Mouse (Mus musculus) MEL (cell line): ENCODE data around the gene Cltb.

Experiments used
- CTCF ChIP-seq, 3 experiments: IDR thresholded peaks in 2 of 3; conservative IDR thresholded peaks in 1 of 3; 2 replicates each; pipeline ENCODE4 v1.5.1; 2011 to 2012; ENCODE audit warnings: low read length in 3 of 3, low read depth in 2 of 3, mild to moderate bottlenecking in 2 of 3, improper control_type of control experiment in 1 of 3, inconsistent platforms in 1 of 3, mixed read lengths in 1 of 3, moderate library complexity in 1 of 3; ENCODE audit not compliant: control insufficient read depth in 1 of 3, insufficient read depth in 1 of 3, poor library complexity in 1 of 3, severe bottlenecking in 1 of 3
- E2F4 ChIP-seq: IDR thresholded peaks from 2 replicates; pipeline ENCODE4 v1.6.1; 2011; ENCODE audit warnings: low read depth, low read length, improper control_type of control experiment, borderline replicate concordance
- EP300 ChIP-seq, 2 experiments: IDR thresholded peaks; 2 replicates each; pipeline ENCODE4 v1.6.1; 2011; ENCODE audit warnings: improper control_type of control experiment in 2 of 2, low read length in 2 of 2, low read depth in 1 of 2, mild to moderate bottlenecking in 1 of 2
- GATA1 ChIP-seq: IDR thresholded peaks from 2 replicates; pipeline ENCODE4 v1.6.1; 2011; ENCODE audit warnings: low read depth, low read length, improper control_type of control experiment
- MAFK ChIP-seq: IDR thresholded peaks from 2 replicates; pipeline ENCODE4 v1.6.1; 2011; ENCODE audit warnings: low read depth, mild to moderate bottlenecking, low read length, improper control_type of control experiment, borderline replicate concordance
- NELFE ChIP-seq: IDR thresholded peaks from 2 replicates; pipeline ENCODE4 v1.6.1; 2011; ENCODE audit warnings: low read depth, low read length, improper control_type of control experiment
- NRF1 ChIP-seq: IDR thresholded peaks from 2 replicates; pipeline ENCODE4 v1.6.1; 2014; ENCODE audit warnings: low read depth, mild to moderate bottlenecking, inconsistent platforms, low read length, improper control_type of control experiment, moderate library complexity; ENCODE audit not compliant: poor library complexity, insufficient read depth, severe bottlenecking
- POLR2A ChIP-seq, 2 experiments: IDR thresholded peaks; 2 replicates each; pipeline ENCODE4 v1.6.1; 2011 to 2012; ENCODE audit warnings: low read length in 2 of 2, mild to moderate bottlenecking in 2 of 2, control low read depth in 1 of 2, improper control_type of control experiment in 1 of 2, low read depth in 1 of 2, moderate library complexity in 1 of 2; ENCODE audit not compliant: control insufficient read depth in 1 of 2, insufficient read depth in 1 of 2, poor library complexity in 1 of 2
- RAD21 ChIP-seq: IDR thresholded peaks from 2 replicates; pipeline ENCODE4 v1.6.1; 2011; ENCODE audit warnings: mild to moderate bottlenecking, low read depth, low read length, improper control_type of control experiment
- RCOR1 ChIP-seq: IDR thresholded peaks from 2 replicates; pipeline ENCODE4 v1.6.1; 2012; ENCODE audit warnings: low read depth, mild to moderate bottlenecking, inconsistent platforms, low read length, improper control_type of control experiment
- SMC3 ChIP-seq: IDR thresholded peaks from 2 replicates; pipeline ENCODE4 v1.6.1; 2011; ENCODE audit warnings: low read depth, low read length, improper control_type of control experiment
- UBTF ChIP-seq: IDR thresholded peaks from 2 replicates; pipeline ENCODE4 v1.6.1; 2012; ENCODE audit warnings: low read depth, mild to moderate bottlenecking, inconsistent platforms, low read length, improper control_type of control experiment, moderate library complexity, borderline replicate concordance; ENCODE audit not compliant: insufficient read depth

DNA sequence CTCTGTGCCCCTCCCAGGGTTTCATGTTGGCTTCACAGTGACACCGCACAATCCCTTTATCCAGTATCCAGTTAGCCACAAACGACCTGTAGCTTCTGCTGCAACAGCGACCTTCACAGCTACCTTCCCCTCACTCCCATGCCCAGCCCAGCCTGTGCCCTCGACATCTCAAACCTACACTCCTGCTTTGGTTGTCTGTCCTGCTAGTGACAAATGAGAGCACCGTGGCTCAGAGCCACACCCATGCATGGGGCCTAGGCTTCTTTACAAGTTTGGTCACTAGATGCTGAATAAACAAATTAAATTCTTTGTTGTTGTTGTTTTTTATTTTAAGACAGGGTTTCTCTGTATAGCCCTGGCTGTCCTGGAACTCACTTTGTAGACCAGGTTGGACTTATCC lies 3.9 kb downstream of the Cltb start:
- TF ChIP-seq RAD21 (no peak), RCOR1 (no peak), CTCF (IDR thresholded peaks at IDR 0.05 in 2 of 3, conservative IDR thresholded peaks at IDR 0.05 in 1 of 3; ENCODE audit: control insufficient read depth in 1 of 3, insufficient read depth in 1 of 3, low read depth in 2 of 3, low read length in 3 of 3, poor library complexity in 1 of 3, severe bottlenecking in 1 of 3) (no peak), POLR2A (IDR thresholded peaks at IDR 0.05; ENCODE audit: control insufficient read depth in 1 of 2, insufficient read depth in 1 of 2, low read depth in 1 of 2, low read length in 2 of 2, poor library complexity in 1 of 2) (no peak), NELFE (no peak), SMC3 (no peak), MAFK (no peak), GATA1 (no peak), E2F4 (no peak), EP300 (IDR thresholded peaks at IDR 0.05; ENCODE audit: low read depth in 1 of 2, low read length in 2 of 2) (no peak), UBTF (no peak), NRF1 (no peak)
